Mouse (Mus musculus): ENCODE results near the gene Mars2.

The Mars2 gene

DNA sequence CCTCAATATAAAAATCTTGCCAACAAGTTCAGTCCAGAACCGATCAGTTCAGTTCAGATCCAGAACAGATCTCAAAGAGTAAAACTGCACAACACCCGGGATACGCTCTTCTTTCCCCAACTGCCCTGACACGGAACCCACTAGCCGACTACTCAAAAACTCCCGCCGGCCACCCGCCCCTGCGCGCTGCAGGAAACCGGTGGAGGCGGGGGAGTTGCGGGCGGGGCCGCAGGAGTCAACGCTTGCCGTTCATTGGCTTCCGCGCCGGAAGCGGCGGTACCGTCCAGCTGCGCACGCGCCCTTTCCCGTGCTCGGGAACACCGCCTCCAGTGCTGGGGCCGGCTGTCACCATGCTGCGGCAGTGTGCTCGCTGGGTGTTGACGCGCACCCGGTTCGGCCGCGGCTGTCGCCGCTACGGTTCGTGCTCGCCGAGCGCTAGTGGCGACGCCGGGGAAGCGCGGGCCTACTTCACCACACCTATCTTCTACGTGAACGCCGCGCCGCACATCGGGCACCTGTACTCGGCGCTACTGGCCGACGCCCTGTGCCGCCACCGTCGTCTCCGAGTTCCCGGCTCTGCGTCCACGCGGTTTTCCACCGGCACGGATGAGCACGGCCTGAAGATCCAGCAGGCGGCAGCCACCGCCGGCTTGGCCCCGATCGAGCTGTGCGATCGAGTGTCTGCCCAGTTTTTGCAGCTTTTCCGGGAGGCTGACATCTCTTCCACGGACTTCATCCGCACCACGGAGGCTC lies at the start of gene Mars2:
Gene Mars2 (plus strand): TSS at position 288 of the 753 bp plus-strand sequence.
- DNase-seq (ENCODE audit: low spot score in 2 of 2), result peak; percentile 93

DNA sequence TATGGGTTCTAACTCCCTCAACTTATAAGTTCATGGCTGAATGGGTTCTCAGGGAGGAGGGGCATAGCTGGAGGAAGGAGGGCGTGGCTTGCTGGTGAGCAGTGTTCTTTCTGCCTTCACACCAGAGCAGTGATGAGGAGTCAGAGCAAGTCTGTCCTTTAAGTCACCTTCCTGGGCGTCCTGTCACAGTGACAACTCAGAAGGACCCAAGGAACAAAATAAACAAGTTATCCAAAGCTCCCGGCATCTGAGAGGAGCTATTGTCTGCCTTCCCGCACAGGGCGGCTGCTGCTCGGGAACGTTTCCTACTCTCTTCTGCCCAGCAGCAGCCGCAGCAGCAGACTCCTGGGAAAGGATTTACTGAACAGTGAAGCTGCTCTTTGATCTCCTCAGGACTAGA lies 45.0 kb upstream of the Mars2 start:
- DNase-seq (ENCODE audit: low spot score in 2 of 2), result no peak

DNA sequence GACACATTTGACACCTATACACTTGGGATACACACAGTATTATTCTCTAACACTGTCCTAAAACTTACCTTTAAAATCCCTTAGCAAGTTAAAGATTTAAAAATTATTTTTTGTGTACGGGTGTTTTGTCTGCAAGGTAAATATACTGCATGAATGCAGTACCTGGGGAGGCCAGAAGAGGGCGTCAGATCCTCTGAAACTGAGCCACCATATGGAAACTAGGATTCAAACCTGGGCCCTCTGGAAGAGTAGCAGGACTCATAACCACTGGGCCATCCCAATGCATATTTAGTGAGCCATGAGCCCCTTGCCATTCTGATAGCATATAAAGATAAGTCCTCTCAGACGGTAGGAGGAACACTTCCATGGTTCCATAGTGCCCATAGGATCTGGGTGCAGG lies 44.2 kb upstream of the Mars2 start:
- DNase-seq (ENCODE audit: low spot score in 2 of 2), result no peak

DNA sequence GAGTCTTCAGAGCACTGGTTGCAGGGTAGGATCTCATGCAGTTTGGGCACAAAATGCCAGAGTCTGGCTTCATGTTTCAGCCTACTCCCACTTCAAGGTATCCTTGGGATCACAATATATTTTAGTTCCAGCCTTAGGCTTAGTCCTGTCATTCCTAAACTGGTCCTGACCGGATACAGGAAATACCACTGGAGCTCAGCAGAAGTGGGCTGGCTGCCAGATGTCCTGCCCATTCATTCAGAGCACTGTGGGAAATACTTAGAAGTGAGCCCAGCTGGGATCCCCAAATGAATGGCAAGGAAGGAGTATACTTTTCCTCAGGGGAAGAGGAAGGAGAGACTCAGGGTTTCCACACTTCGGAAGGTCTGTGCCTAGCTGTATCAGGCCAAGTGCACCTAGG lies 43.7 kb upstream of the Mars2 start:
- DNase-seq (ENCODE audit: low spot score in 2 of 2), result no peak

DNA sequence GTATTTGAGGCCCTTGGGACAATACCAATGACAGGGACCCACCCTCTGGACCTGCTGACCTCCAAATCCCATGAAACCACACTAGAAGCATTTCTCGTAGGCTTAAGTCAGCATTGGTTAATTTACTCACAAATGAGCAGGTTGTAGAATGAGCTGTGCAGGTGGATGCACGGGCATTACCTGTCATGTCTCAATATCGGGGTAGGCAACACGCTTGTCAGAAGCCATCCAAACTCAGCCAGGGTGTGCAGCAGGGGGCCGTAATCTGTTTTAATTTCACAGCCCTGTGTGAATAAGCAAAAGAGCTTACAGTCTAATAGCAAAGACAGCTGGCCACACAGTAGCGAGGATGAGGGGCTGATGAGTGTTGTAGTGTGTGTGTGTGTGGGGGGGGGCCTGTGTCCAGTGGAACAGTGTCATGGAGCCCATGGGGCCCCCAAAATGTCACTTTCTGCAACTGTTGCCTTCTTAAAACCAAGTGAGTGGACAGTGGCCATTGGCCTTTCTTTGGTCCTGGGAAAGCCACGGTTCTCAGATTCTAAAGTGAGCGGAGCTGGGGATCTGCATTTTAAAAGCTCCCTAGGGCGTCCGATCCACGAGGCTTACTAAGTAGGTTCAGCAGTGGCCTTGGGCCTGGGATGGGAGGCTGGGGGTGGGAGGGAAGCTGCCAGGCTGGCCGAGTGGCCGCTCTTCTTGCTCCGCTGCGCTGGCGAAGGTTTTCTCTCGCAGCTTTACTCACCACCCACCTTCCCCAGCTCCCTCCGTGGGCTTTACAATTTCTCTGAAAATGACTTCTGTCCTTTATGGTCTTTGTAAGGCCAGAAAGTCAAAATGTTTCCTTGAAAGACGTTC lies 42.7 kb upstream of the Mars2 start:
- no peak for DNase-seq (ENCODE audit: low spot score in 2 of 2)

DNA sequence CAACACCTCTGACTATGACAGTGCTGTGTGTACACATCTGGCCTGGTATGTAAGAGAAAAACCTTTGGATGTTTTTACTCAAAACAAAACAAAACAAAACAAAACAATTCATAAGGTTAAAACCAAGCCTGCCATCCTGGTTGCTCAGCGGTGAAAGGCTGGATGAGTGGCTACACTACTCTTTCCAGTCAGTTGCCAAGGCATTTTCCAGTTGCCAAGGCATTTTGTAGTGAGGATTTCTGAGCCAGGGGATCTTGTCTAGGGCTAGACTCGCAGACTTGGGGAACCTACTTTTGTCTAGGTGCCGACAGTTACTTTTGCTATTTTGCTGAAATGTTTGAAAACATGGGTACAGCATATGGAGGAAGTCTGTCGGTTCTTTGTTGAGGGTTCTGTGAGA lies 42.0 kb upstream of the Mars2 start:
- no peak for DNase-seq (ENCODE audit: low spot score in 2 of 2)

DNA sequence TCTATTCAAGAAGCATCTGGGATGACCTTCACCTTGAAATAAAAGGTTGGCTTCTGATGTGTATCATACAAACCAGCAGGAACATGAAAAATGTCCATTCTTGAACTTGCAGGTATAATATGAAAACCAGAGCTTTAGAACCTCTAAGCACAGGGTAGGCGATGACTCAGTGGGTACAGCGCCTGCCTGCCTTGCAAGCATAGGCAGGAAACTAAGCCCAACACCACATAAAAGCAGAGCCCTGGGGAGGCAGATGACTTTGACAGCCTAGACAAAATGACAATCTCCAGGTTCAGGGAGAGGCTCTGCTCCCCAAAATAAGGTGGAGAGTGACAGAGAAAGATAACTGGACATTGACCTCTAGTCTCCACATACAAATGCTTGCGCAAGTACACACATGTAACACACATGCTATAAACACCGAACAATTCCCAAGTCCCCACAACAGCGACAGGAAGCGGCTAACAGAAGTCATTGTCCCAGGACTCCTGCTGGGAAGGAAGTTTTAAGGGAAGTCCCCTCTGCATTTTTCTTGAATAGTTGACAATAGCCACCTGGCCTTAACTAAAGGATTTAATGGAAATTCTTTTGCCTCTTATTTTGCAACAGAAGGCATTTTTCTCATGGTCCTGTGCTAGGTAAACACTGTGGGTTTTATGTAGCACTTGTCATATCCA lies 40.5 kb upstream of the Mars2 start:
- no peak for DNase-seq (ENCODE audit: low spot score in 2 of 2)

DNA sequence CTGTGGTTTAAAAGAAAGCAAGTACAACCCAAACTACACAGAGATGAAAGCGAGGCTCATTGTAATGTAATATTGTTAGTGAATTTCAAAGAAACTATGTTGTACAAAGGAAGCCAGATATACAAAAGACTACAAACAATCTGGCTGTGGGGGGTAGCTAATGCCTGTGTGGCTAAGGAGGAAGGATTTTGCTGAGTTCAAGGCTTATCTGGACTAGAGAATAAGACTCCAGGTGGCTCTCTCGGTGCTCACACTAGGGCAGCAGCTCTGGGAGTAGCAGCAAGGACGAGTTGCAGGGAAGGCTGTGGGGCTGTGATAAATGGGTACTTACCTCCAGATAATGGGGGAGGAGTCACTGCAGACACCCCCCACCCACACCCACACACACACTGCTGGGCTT lies 38.3 kb upstream of the Mars2 start:
- no peak for DNase-seq (ENCODE audit: low spot score in 2 of 2)

DNA sequence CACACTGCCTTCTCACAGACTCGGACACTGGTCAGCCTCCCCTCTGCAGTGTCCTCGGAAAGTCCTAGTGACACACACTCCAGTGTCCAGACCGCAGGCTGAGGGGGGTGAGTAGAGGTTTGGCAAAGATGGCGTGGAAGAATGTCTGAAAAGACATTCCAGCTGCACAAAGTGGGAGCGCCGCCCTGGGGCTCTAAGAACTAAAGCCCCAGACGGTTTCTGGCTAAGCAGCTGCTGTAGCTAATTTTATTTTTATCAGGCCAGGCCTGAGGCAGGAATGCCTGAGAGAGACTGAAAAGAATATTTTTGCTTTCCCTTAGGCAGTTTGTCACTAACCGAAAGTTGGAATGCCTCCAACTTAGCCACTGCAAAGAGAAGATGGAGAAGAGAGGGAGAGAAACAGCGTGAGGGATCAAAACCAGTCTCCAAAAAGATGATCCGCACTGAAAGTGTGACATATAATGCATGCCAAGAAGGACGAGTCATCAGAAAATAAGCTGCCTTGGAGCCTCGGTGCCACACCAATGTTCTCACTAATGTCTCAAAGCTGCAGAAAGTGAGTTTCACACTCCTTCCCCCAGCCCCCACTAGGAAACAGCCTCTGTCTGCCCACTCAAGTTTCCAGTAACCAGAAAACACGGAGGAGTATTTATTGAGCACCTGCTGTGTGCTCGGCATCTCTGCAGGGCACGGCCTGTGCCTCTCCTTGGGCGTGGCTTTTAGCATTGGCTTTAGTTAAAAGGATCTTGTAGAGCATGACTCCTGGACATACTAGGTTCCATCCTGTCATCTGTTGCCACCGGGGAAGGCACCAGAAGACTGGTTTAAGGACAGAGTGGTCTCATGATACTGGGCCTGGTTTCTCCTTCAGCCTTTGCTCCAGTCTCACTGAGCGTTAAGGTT lies 34.9 kb upstream of the Mars2 start:
- peak; percentile 30 to 38 for DNase-seq (ENCODE audit: low spot score in 2 of 2)

DNA sequence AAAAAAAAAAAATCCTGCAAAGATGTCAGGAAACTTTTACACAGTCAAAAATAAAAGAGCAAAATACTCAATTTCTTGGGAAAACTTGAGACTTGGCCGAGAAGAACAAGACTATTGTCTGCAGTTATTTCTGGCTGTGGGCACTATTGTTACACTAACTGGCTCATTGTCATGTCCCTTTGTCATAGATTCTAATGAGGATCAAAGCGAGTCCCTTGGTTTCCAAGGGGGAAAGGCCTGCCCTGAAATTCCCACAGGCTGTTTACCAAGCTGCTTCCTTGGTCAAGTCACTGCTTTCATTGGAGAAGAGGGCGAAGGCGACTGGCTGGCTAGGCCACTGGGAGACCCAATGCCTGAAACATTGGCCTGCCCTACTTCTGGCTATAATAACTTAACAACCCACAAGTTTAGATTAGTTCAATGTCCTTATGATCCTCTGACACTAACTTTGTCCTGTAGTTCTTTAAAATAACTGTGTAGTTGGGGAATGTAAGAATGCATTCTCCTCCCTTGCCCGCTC lies 31.1 kb upstream of the Mars2 start:
- DNase-seq (ENCODE audit: low spot score in 2 of 2), result no peak

DNA sequence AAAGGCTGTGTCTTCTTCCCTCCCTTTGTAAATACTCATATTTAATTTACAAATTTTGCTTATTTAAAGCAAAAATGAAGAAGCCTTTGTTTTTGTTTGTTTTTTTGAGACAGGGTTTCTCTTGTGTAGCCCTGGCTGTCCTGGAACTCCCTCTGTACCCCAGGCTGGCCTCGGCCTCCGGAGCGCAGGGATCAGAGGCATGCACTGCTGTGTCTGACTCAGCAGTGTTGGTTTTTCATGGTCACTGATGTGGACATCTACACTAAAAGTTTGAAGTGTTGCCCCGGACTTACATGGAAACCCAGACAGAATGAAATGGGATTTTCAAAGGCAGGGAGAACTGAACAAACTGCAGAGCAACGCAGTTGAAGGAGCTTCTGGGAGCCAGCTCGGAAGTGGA lies 29.4 kb upstream of the Mars2 start:
- DNase-seq (ENCODE audit: low spot score in 2 of 2), result no peak

DNA sequence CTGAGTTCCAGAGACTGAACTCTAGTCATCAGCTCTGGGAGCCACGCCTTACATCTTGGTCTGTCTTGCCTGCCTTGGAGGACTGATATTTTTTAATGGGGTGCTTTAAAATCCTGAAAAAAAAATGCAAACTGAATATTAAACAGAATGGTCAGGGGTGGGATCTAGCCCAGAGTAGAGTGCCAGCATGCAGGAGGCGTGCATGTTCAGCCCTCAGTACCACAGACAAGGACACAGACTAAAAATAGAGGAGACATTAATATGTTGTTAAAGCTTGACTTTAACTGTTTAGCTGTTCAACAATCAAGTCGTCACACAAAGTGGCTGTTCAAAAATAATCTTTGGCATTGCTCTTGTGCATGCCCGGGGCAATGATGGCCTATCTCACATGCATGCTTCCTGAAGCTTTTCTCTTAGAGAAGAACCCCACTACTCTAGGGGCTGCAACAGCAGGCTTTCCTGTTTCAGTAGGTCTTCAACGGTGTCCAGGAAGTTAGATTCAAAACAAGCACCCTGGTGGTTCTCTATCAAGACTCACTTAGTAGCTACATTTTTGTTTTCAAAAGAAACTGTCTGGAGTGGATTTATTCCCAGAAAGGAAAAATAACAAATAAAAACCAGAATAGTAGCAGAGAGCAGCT lies 28.4 kb upstream of the Mars2 start:
- no peak for DNase-seq (ENCODE audit: low spot score in 2 of 2)

DNA sequence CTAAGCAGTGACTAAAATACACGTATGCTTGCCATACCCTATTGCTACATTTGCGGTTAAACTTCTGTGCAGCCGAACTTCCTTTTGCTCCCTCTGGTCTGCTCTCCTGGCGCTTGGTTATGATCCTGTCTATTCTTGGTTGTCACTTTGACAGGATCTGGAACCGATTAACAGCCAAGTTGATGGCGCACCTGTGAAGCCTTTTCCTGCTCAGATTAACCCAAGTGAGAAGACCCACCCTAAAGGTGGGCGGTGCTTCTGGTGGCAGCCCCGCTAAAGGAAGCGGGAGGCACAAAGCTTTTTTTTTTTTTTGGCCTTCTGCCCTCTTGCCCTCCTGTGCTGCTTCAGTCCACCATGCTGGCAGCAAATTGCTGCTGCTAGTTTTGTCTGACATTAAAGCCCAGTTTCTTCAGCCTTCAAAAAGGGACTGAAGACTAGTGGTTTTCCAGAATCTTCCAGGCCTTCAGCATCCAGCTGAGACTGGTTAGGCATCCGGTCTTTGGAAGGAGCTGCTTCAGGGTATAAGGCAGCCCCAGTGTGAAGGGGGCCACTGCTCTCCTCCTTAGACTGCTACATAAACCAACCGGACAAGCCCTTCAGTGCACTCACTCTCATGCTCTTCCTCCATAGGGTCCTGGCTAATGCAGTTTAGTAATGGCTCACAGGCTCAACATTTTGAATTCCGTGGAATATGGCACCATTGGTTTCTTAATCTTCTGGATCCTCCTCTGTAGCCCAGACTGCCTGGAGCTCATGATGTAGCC lies 26.6 kb upstream of the Mars2 start:
- no peak for DNase-seq (ENCODE audit: low spot score in 2 of 2)

DNA sequence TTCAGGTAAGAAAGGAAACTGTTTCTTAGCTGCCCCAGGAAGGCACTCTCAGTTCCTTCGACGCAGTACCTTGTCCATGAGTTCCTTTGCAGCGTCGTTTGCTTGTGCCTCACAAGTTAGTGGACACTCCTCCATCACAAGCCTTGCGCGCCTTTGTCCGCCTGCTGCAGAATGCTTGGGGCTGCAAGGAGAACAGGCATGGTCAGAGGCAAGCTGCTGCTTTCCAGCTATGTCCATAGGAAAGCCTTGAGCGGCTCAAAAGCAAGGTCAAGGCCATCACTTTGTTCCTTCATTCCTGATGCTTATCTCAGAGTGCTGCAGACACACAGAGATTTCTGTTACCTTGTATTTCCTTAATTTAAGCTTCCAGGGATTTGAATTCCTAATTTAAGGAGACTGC lies 25.9 kb upstream of the Mars2 start:
- no peak for DNase-seq (ENCODE audit: low spot score in 2 of 2)

DNA sequence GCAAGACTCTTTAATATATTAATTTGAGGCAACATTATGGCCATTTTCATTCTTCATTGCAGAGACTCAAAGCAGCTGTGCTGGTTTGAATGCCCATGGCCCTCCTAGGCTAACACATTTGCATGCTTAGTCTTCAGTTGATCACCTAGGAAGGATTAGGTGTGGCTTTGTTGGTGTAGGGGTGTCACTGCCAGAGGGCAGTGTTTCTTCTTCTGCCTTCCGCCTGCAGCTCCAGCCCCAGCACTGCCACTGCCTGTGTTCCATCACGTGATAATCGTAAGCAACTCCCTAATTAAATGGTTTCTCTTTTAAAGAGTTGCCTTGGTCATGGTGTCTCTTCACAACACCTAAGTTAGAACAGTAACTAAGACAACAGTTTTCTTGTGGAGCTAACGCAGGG lies 24.2 kb upstream of the Mars2 start:
- DNase-seq (ENCODE audit: low spot score in 2 of 2), result no peak

DNA sequence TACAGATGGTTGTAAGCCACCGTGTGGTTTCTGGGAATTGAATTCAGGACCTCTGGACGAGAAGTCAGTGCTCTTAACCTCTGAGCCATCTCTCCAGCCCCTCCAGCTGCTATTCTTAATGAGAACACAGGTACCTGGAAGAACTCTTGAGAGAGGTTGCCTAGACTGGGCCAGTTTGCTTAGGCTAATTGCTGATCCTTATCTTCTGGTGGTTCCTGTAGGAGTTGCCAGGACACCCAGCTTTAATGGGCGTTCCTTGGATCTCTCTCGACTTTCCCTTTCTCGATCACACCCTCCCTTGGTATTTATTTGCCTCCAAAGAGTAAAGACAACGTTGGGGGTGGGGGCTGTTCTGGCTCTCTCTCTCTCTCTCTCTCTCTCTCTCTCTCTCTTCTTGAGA lies 23.5 kb upstream of the Mars2 start:
- DNase-seq (ENCODE audit: low spot score in 2 of 2), result no peak

DNA sequence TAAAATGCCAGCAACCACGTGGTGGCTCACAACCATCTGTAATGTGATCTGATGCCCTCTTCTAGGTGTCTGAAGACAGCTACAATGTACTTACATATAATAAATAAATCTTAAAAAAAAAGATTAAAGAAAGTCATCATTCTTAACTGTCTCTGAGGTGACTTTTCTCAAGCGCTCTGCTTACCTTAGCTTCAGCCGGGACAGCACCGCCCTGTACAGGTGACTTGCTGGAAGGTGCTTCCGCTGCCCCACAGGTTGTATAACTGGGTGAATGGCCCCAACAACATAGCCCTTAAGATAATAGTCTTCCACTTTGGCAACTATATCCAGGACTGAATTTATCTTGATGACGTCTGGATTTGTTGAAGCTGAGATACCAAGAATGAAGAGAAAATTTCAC lies 23.0 kb upstream of the Mars2 start:
- DNase-seq (ENCODE audit: low spot score in 2 of 2), result no peak

DNA sequence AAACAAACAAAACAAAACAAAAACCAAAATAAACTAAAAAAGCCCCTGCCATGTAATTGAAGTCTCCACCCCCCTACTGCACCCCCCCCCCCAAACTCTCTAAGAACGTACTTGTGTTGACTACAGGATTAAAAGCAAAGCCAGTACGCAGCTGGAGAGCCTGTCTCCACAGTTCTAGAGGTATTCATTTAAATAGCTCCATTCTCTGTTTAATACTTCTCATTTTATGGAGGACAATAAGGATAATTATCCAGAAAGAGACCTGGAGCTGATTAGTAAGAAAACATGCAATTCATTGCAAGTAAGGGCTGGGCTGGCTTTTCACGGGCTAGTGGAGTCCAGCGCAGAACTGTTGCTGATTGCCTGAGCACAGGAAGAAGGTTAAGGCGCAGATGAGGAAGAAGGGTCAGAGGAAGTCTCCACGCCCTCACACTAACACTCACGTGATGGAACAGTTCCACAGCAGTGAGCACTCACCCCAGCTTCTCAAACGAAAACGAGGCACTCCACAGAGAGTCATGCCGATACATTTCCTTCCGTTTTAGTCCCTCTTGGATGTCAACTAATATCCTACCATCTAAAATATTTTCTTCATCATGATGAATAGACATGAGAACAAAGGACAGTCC lies 21.7 kb upstream of the Mars2 start:
- DNase-seq (ENCODE audit: low spot score in 2 of 2), result no peak

DNA sequence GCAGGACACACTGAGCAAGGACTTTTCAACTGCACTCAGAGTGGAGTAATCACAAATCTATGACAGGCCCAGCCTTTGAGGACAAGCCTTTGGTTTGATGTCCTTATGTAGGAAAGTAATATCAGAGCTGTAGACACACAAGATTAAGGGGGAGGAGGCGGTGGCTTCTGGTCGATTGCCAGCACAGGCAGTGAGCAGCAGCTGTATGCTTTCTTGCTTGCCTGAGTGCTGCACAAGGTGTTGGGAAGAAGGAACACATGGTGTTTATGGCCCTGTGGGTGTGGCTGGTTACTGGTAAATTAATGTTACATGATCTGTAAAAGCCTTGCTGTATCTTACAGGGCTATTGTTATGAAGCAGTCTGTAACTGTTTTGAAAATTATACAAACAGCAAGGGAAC lies 19.8 kb upstream of the Mars2 start:
- DNase-seq (ENCODE audit: low spot score in 2 of 2), result no peak

DNA sequence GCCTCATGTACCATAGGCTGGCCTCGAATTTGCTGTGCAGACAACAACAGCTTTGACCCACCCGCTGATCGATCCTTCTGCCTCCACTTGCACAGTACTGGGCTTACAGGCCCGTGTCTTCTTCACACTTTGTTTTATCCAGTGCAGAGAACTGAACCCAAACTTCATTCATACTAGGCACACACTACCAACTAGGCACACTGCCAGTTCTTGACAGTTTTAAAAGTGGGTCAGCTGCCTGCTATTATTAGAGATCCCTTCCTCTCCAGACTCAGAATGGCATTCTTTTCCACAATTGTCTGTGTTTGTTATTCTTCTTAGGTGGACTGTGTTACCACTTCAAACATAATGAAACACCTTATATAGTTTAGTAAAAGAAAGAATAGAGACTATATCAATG lies 15.6 kb upstream of the Mars2 start:
- DNase-seq (ENCODE audit: low spot score in 2 of 2), result no peak

All from right cerebral cortex, postnatal 36 days (tissue).